Mouse (Mus musculus): ENCODE results near the gene Satb2. TPM values are rescaled to one million over a fixed set of nuclear protein-coding genes. Genes with fewer than 3 reads are reported as not detected.

The Satb2 gene
- polyA plus RNA-seq, 1 experiment from 2014 or later: 0.22 TPM

DNA sequence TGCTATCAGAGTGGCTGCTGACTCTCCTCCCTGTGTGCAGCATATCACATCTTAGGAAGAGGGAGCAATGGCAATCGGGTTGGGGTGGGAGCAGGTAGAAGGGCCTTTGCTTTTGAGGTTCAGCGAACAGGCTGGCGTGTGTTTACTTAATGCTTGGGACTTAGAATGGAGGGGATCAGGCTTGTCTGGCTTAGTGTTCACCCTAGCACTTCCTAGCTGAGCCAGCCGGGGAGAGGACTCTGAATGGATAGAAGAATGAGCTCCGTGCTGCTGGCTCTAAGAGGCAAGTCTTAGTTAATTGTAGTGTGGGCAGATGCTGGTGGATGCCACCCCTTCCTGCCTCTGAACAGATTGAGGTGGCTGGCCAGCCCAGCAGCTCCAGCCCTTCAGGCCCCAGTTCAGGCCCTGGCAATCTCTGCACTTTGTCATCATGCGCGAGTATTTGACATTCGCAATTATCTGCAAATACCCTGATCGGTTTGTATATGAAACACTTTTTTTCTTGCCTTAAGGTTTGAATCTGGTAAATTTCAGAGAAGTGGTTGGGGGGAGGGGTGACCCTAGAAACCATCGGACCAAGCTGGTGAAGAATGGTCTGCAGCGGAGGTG, 3.6 kb upstream of the Satb2 start:
- Histone ChIP-seq H3K4me3 (no peak overlapping the region), H3K36me3 (no peaks in the 10 kb centered on the region), H3K4me1 (replicated peaks) (peaks cover 14% of the 10 kb centered on the region), H3K9me3 (replicated peaks) (no peaks in the 10 kb centered on the region; the same call in 1 of the 2 replicates), H3K27ac (ENCODE audit: poor library complexity, severe bottlenecking) (no peak overlapping the region), H3K27me3 (replicated peaks) (peaks cover 89% of the 10 kb centered on the region), H3K9ac (no peak overlapping the region), H3K4me2 (no peak overlapping the region)
- 3% methylated on average over 11 of the region's 11 CpGs for WGBS
- no peak for ATAC-seq (ENCODE audit: insufficient number of reproducible peaks, low FRiP score)

DNA sequence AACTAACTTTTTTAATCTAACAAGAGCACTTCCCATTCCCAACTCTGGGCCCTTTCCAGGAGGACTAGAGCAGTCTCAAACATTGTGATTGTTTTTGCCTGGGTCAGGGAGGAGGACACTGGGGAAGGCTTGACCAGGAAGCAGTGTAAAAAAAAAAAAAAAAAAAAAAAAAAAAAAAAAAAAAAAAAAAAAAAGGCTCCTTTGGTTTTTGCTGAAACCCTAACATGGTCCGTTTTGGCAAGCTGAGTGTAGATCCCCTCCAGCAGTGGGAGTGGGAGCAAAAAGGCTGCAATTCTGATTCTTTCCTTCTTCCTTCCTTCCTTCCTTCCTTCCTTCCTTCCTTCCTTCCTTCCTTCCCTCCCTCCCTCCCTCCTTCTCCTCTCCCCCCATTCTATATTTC, 3.1 kb upstream of the Satb2 start:
- Histone ChIP-seq H3K27me3 (replicated peaks) (peaks cover 89% of the 10 kb centered on the region), H3K9ac (no peak overlapping the region), H3K4me2 (no peak overlapping the region), H3K9me3 (replicated peaks) (no peaks in the 10 kb centered on the region; the same call in 1 of the 2 replicates), H3K4me1 (replicated peaks) (peaks cover 16% of the 10 kb centered on the region), H3K4me3 (no peak overlapping the region), H3K36me3 (no peaks in the 10 kb centered on the region), H3K27ac (ENCODE audit: poor library complexity, severe bottlenecking) (no peak overlapping the region)
- 0% methylated on average over 1 of the region's 1 CpGs for WGBS
- no peak for ATAC-seq (ENCODE audit: insufficient number of reproducible peaks, low FRiP score)

DNA sequence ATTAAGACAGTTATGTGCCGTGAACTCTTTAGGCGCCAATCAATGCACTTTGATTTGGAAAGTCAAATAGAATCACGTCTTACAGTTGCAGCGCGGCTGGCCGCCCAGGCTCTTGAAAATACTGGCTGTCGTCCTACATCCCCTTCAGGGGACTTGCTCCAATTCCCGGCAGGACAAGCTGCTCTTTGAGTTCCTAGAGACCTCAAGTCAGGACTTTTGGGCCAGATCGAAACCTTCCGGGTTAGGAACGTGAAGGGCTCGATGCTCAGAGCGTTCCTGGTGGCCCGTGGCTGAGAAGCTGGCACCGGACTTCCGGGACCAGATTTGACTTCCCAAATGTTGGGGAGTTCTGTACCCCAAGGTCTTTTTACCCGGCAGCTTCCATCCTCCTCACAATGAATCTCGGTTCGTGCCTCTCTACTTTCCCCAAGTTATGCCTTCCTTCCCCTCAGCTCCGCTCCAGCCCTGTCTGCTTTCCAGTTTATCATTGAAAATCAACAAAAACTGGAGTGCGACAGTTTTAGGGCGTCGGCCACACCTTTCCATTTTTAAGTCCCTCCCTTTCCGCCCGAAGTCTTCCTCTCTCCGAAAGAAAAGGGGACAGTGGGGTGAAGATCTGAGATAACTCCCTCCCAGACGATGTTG, 2.3 kb upstream of the Satb2 start:
- ATAC-seq (ENCODE audit: insufficient number of reproducible peaks, low FRiP score): no peak
- peaks cover 91% of the 10 kb centered on the region for H3K27me3 ChIP-seq (replicated peaks)
- under 1% methylated on average over 27 of the region's 27 CpGs for WGBS
- H3K9me3 ChIP-seq (replicated peaks): no peaks in the 10 kb centered on the region; the same call in 1 of the 2 replicates
- H3K9ac ChIP-seq: no peak overlapping the region
- H3K36me3 ChIP-seq: no peaks in the 10 kb centered on the region
- H3K4me1 ChIP-seq (replicated peaks): peaks cover 23% of the 10 kb centered on the region
- no peak overlapping the region for H3K27ac ChIP-seq (ENCODE audit: poor library complexity, severe bottlenecking)
- peak overlapping the region; percentile 42 for H3K4me2 ChIP-seq
- peak overlapping the region; percentile 15; the same call in 1 of the 2 replicates for H3K4me3 ChIP-seq

DNA sequence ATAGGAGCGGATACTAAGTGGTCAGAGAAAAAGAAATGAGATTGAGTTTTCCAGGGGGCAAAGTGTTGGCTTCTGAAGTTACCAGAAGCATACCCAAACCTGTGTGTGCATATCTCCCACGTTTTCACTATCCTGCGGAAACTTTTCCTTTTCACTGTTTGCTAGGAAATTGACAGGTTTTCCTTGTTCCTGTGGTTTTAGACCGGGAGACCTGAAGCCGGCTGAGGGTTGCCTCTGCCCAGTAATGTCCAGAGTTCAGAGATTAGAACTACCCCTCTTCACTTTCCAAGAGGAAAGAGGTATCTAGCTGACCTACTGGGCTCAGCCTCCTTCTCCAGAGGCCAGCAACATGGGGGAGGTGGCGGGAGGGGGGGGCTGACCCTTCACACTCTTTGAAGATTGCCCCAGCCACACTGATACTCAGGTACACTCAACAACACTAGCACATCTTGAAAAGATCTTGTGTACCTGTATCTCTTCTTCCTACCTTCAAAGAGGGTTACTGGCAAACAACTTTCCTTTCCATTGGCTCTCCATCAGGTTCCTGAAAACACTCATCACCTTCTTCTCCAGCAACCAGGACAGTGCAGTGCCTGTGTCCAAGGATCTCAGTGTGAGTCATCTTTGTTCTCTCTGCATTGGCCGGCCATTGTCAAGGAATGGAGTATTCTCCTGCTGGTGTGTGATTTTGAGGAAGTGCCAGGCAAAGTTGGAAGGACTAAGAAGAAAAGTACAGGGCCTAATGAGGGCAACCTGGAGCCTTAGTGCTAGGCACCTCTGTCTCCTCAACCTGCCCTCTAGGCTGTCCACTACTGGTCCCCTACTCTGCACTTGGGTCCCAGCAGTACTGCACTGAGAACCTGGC, 1.3 kb upstream of the Satb2 start:
- Histone ChIP-seq H3K27ac (ENCODE audit: poor library complexity, severe bottlenecking) (no peak overlapping the region), H3K9me3 (replicated peaks) (no peaks in the 10 kb centered on the region; the same call in 1 of the 2 replicates), H3K36me3 (no peaks in the 10 kb centered on the region), H3K4me3 (no peak overlapping the region), H3K27me3 (replicated peaks) (peaks cover 87% of the 10 kb centered on the region), H3K4me2 (no peak overlapping the region), H3K4me1 (replicated peaks) (peaks cover 25% of the 10 kb centered on the region), H3K9ac (no peak overlapping the region)
- 4% methylated on average over 7 of the region's 7 CpGs for WGBS
- ATAC-seq (ENCODE audit: insufficient number of reproducible peaks, low FRiP score): no peak

DNA sequence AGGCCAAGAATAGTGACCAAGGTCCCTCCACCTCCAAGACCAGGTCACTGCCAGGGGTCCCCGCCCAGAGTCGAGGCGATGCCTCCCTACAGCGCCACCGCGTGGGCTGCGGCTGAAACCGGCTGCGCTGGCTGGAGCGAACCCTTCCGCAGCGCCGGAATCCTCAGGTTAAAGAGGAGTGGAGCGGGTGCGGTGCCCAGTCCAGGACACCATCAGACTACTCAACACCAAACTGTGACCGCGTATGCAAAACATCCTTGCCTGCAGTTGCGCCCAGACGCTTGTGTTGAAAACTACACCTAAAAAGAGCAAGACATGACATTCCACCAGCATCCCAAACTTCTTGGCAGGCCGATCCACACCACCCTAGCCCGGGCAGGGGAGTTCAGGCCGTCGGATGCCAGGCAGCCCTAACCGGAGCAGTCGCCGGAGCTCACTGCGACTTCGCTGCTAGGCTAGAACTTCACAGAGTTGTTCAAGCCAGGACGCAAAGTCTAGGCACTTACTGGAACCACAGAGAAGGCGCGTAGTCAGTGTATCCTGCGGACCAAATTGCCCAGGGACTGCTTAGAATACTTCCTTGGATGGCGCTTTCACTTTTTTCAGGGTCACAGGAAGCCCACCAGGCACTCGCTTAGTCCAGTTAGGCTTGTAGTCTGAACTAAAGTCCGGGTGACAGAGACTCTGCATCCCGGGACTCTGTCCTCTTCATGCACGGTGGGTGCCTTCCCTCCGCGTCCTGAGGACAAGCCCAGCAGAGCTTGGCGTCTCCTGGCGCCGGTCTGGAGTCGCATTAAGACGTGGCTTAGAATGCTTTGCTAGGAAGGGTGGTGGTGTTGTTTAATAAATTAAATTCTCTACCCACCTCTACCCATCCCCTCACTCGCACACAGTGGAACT, 999 bp downstream of the Satb2 start:
- no peak overlapping the region for H3K27ac ChIP-seq (ENCODE audit: poor library complexity, severe bottlenecking)
- H3K4me2 ChIP-seq: peak overlapping the region; percentile 59
- no peaks in the 10 kb centered on the region; the same call in 1 of the 2 replicates for H3K9me3 ChIP-seq (replicated peaks)
- WGBS: under 1% methylated on average over 45 of the region's 45 CpGs
- H3K4me1 ChIP-seq (replicated peaks): peaks cover 25% of the 10 kb centered on the region
- H3K36me3 ChIP-seq: no peaks in the 10 kb centered on the region
- 0 out of 2 replicates have a peak, but pooled peaks have one; percentile 40 for ATAC-seq (ENCODE audit: insufficient number of reproducible peaks, low FRiP score)
- peak overlapping the region; percentile 38 for H3K4me3 ChIP-seq
- H3K27me3 ChIP-seq (replicated peaks): peaks cover 63% of the 10 kb centered on the region
- no peak overlapping the region for H3K9ac ChIP-seq

DNA sequence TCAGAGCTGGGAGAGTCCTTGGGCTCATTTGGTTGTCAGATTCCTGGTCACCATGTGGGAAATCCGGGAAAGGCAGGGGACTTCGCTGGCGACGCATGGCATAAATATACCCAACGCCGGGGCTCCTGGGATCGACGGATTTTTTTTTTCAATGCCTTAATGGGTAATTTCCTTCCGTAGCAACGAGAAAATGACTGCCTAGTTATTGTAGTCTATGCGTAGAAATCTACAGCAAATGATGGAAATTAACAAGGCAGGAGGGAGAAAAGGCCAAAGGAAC, 1.7 kb downstream of the Satb2 start:
- peak overlapping the region; percentile 59 for H3K4me2 ChIP-seq
- ATAC-seq (ENCODE audit: insufficient number of reproducible peaks, low FRiP score): no peak
- peak overlapping the region; percentile 38 for H3K4me3 ChIP-seq
- peaks cover 58% of the 10 kb centered on the region for H3K27me3 ChIP-seq (replicated peaks)
- H3K4me1 ChIP-seq (replicated peaks): peaks cover 27% of the 10 kb centered on the region
- 1% methylated on average over 11 of the region's 11 CpGs for WGBS
- no peak overlapping the region for H3K9ac ChIP-seq
- H3K27ac ChIP-seq (ENCODE audit: poor library complexity, severe bottlenecking): no peak overlapping the region
- no peaks in the 10 kb centered on the region; the same call in 1 of the 2 replicates for H3K9me3 ChIP-seq (replicated peaks)
- no peaks in the 10 kb centered on the region for H3K36me3 ChIP-seq

DNA sequence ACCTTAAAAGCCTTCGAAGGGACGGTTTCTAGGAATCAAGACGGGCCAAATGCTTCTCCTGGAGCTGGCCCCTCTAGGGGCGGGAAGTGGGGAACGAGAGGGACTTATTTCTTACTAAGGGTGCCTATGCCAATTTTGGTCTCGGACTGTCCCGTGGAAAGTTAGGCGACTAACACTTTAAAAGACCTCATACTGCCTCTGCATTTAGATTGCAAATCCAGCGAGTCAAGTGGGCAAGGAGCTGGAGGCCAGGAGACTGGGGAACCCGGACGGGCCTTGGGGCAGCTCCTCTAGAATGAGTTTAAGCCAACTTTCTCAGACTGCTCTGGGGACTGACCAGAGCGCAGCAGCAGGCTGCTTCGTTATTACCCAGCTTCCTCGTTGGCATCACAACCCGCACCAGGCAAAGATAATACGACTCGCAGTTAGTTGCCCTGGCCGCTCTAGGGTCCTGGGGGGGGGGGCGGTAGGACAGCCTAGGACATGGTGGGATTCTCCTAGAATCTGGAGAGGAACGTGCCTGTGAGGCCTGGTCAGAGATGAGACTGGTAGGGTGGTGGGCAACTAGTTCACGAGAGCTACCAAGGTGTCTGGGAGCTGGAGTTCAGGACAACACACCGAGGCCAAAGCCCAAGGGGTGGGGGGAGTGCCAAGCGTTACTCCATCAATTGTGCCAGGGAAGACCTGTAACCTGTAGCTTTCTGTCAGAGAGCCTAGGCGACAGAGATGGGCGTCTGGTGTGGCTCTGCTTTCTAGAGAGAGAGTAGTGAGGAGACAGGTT, 2.2 kb downstream of the Satb2 start:
- no peak overlapping the region for H3K4me3 ChIP-seq
- no peaks in the 10 kb centered on the region; the same call in 1 of the 2 replicates for H3K9me3 ChIP-seq (replicated peaks)

DNA sequence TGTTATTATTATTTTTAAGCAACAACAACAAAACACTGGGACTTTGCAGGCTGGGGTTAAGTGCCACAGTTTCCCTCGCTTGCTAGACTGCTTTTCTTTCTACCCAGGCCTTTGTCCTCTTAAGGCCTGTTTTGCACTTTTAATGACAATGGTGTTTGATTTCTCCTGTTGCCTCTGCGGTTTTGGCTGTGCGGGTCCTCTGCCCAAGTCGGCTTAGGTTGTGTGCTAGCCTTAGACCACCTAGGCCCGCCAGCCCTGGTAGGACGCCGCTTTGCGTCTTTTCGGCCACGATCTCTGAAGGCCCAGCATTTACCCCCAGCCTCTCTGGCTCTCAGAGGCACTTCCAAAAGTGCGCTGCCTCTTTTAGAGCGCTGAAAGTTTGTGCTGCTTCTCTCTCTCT, 2.9 kb downstream of the Satb2 start:
- Histone ChIP-seq H3K9me3 (replicated peaks) (no peaks in the 10 kb centered on the region; the same call in 1 of the 2 replicates), H3K4me1 (replicated peaks) (peaks cover 33% of the 10 kb centered on the region), H3K36me3 (no peaks in the 10 kb centered on the region), H3K27me3 (replicated peaks) (peaks cover 57% of the 10 kb centered on the region), H3K4me2 (no peak overlapping the region), H3K4me3 (peak overlapping the region; percentile 3; the same call in 1 of the 2 replicates), H3K9ac (no peak overlapping the region), H3K27ac (ENCODE audit: poor library complexity, severe bottlenecking) (no peak overlapping the region)
- 4% methylated on average over 12 of the region's 12 CpGs for WGBS
- no peak for ATAC-seq (ENCODE audit: insufficient number of reproducible peaks, low FRiP score)

More for the DNA sequence above, 2.2 kb downstream of the Satb2 start:
- peaks cover 32% of the 10 kb centered on the region for H3K4me1 ChIP-seq (replicated peaks)
- H3K36me3 ChIP-seq: no peaks in the 10 kb centered on the region
- no peak overlapping the region for H3K4me2 ChIP-seq
- ATAC-seq (ENCODE audit: insufficient number of reproducible peaks, low FRiP score): no peak
- no peak overlapping the region for H3K9ac ChIP-seq
- peaks cover 58% of the 10 kb centered on the region for H3K27me3 ChIP-seq (replicated peaks)
- WGBS: 2% methylated on average over 24 of the region's 25 CpGs
- H3K27ac ChIP-seq (ENCODE audit: poor library complexity, severe bottlenecking): no peak overlapping the region

DNA sequence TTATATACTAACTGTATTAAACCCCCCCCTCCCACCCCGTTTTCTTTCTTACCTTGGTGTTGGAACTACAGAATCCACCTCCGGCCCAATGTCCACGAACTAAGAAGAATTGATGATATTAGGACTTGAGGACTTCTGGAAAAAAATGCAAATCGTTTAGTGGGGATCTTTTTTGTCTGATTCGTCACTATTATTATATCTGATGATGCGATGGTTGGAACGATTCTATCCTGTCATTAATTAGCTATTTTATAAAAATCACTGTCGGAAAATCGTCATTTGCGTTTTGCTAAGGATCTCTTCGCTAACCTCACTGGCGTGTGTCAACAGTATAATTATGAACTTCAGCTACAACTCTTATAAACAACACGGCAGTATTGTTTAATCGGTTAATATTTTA, 4.3 kb downstream of the Satb2 start:
- H3K4me1 ChIP-seq (replicated peaks): peaks cover 43% of the 10 kb centered on the region
- no peak overlapping the region for H3K9ac ChIP-seq
- H3K4me3 ChIP-seq: no peak overlapping the region
- WGBS: 7% methylated on average over 14 of the region's 14 CpGs
- no peaks in the 10 kb centered on the region for H3K9me3 ChIP-seq (replicated peaks)
- no peak for ATAC-seq (ENCODE audit: insufficient number of reproducible peaks, low FRiP score)
- no peak overlapping the region for H3K4me2 ChIP-seq
- peaks cover 59% of the 10 kb centered on the region for H3K27me3 ChIP-seq (replicated peaks)
- H3K27ac ChIP-seq (ENCODE audit: poor library complexity, severe bottlenecking): no peak overlapping the region
- no peaks in the 10 kb centered on the region for H3K36me3 ChIP-seq

DNA sequence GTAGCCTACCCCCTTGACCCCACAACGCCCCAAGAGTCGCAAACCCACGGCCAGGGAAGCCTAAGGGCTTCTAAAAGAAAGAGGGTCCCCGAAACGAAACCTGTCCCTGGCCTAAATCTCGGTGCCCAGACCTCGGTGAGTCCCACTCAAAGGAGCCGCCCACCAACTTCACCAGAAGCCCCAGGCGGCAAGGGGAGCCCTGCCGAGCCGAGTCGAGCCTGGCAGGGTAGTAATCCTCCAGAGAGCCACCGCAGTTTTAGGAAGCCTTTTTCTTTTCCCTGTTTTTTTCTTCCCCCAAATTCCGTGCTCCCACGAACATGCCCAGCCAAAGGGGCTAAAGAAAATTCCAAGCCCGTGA, 4.9 kb downstream of the Satb2 start:
- peak overlapping the region; percentile 70 for H3K9ac ChIP-seq
- under 1% methylated on average over 16 of the region's 16 CpGs for WGBS
- peaks cover 43% of the 10 kb centered on the region for H3K4me1 ChIP-seq (replicated peaks)
- H3K27me3 ChIP-seq (replicated peaks): peaks cover 63% of the 10 kb centered on the region
- no peaks in the 10 kb centered on the region for H3K36me3 ChIP-seq
- no peak overlapping the region for H3K27ac ChIP-seq (ENCODE audit: poor library complexity, severe bottlenecking)
- H3K9me3 ChIP-seq (replicated peaks): no peaks in the 10 kb centered on the region
- no peak for ATAC-seq (ENCODE audit: insufficient number of reproducible peaks, low FRiP score)
- peak overlapping the region; percentile 87 for H3K4me2 ChIP-seq
- peak overlapping the region; percentile 66 for H3K4me3 ChIP-seq

All from heart, embryonic 12.5 days (tissue).